Mouse (Mus musculus): ENCODE measurements around the gene Sh3rf3. TPM values are rescaled to one million over a fixed set of nuclear protein-coding genes. Genes with fewer than 3 reads are reported as not detected.

Gene Sh3rf3
- polyA plus RNA-seq, 1 experiment: 1.2 TPM

- H3K4me1 ChIP-seq (ENCODE audit: control insufficient read depth, insufficient read depth, low read length): no peaks in the 10 kb centered on the region
- H3K4me3 ChIP-seq (ENCODE audit: control insufficient read depth, low read depth, low read length): no peak overlapping the region
- no peaks in the 10 kb centered on the region for H3K27me3 ChIP-seq (ENCODE audit: control insufficient read depth, insufficient read depth, low read length)
- H3K27ac ChIP-seq (ENCODE audit: control insufficient read depth, insufficient read depth, low read depth, low read length): no peak overlapping the region
- H3K36me3 ChIP-seq (ENCODE audit: control insufficient read depth, insufficient read depth, low read length): no peaks in the 10 kb centered on the region
- TF ChIP-seq POLR2A (IDR thresholded peaks at IDR 0.05; ENCODE audit: control insufficient read depth, low read depth, low read length) (no peak), CTCF (IDR thresholded peaks at IDR 0.05; ENCODE audit: control insufficient read depth, insufficient read depth, insufficient replicate concordance, low read depth, low read length) (no peak)
Observed at GRCm38 (mm10) chr10:58833146-58833545, 20.0 kb downstream of the Sh3rf3 start.

- Histone ChIP-seq H3K4me1 (ENCODE audit: control insufficient read depth, insufficient read depth, low read length) (no peaks in the 10 kb centered on the region), H3K4me3 (ENCODE audit: control insufficient read depth, low read depth, low read length) (no peak overlapping the region), H3K27me3 (ENCODE audit: control insufficient read depth, insufficient read depth, low read length) (no peaks in the 10 kb centered on the region), H3K36me3 (ENCODE audit: control insufficient read depth, insufficient read depth, low read length) (no peaks in the 10 kb centered on the region), H3K27ac (ENCODE audit: control insufficient read depth, insufficient read depth, low read depth, low read length) (no peak overlapping the region)
- TF ChIP-seq CTCF (IDR thresholded peaks at IDR 0.05; ENCODE audit: control insufficient read depth, insufficient read depth, insufficient replicate concordance, low read depth, low read length) (no peak), POLR2A (IDR thresholded peaks at IDR 0.05; ENCODE audit: control insufficient read depth, low read depth, low read length) (no peak)
Observed at GRCm38 (mm10) chr10:58833741-58834178, 20.6 kb downstream of the Sh3rf3 start.

GRCm38 (mm10) chr10:58836391-58836790 lies 23.2 kb downstream of the Sh3rf3 start:
- H3K4me1 ChIP-seq (ENCODE audit: control insufficient read depth, insufficient read depth, low read length): no peaks in the 10 kb centered on the region
- H3K36me3 ChIP-seq (ENCODE audit: control insufficient read depth, insufficient read depth, low read length): no peaks in the 10 kb centered on the region
- no peaks in the 10 kb centered on the region for H3K27me3 ChIP-seq (ENCODE audit: control insufficient read depth, insufficient read depth, low read length)
- H3K27ac ChIP-seq (ENCODE audit: control insufficient read depth, insufficient read depth, low read depth, low read length): no peak overlapping the region
- TF ChIP-seq POLR2A (IDR thresholded peaks at IDR 0.05; ENCODE audit: control insufficient read depth, low read depth, low read length) (no peak), CTCF (IDR thresholded peaks at IDR 0.05; ENCODE audit: control insufficient read depth, insufficient read depth, insufficient replicate concordance, low read depth, low read length) (no peak)
- no peak overlapping the region for H3K4me3 ChIP-seq (ENCODE audit: control insufficient read depth, low read depth, low read length)

- no peaks in the 10 kb centered on the region for H3K27me3 ChIP-seq (ENCODE audit: control insufficient read depth, insufficient read depth, low read length)
- TF ChIP-seq POLR2A (IDR thresholded peaks at IDR 0.05; ENCODE audit: control insufficient read depth, low read depth, low read length) (no peak), CTCF (IDR thresholded peaks at IDR 0.05; ENCODE audit: control insufficient read depth, insufficient read depth, insufficient replicate concordance, low read depth, low read length) (no peak)
- no peaks in the 10 kb centered on the region for H3K36me3 ChIP-seq (ENCODE audit: control insufficient read depth, insufficient read depth, low read length)
- H3K4me1 ChIP-seq (ENCODE audit: control insufficient read depth, insufficient read depth, low read length): no peaks in the 10 kb centered on the region
- H3K27ac ChIP-seq (ENCODE audit: control insufficient read depth, insufficient read depth, low read depth, low read length): no peak overlapping the region
- H3K4me3 ChIP-seq (ENCODE audit: control insufficient read depth, low read depth, low read length): no peak overlapping the region
Observed at GRCm38 (mm10) chr10:58837504-58837903, 24.3 kb downstream of the Sh3rf3 start.

GRCm38 (mm10) chr10:58841945-58842344 lies 28.8 kb downstream of the Sh3rf3 start:
- Histone ChIP-seq H3K4me3 (ENCODE audit: control insufficient read depth, low read depth, low read length) (no peak overlapping the region), H3K36me3 (ENCODE audit: control insufficient read depth, insufficient read depth, low read length) (no peaks in the 10 kb centered on the region), H3K27me3 (ENCODE audit: control insufficient read depth, insufficient read depth, low read length) (no peaks in the 10 kb centered on the region), H3K4me1 (ENCODE audit: control insufficient read depth, insufficient read depth, low read length) (no peaks in the 10 kb centered on the region), H3K27ac (ENCODE audit: control insufficient read depth, insufficient read depth, low read depth, low read length) (no peak overlapping the region)
- TF ChIP-seq CTCF (IDR thresholded peaks at IDR 0.05; ENCODE audit: control insufficient read depth, insufficient read depth, insufficient replicate concordance, low read depth, low read length): no peak
- TF ChIP-seq POLR2A (IDR thresholded peaks at IDR 0.05; ENCODE audit: control insufficient read depth, low read depth, low read length): no peak

- Histone ChIP-seq H3K27me3 (ENCODE audit: control insufficient read depth, insufficient read depth, low read length) (no peaks in the 10 kb centered on the region), H3K27ac (ENCODE audit: control insufficient read depth, insufficient read depth, low read depth, low read length) (no peak overlapping the region), H3K4me1 (ENCODE audit: control insufficient read depth, insufficient read depth, low read length) (no peaks in the 10 kb centered on the region), H3K36me3 (ENCODE audit: control insufficient read depth, insufficient read depth, low read length) (no peaks in the 10 kb centered on the region), H3K4me3 (ENCODE audit: control insufficient read depth, low read depth, low read length) (no peak overlapping the region)
- TF ChIP-seq CTCF (IDR thresholded peaks at IDR 0.05; ENCODE audit: control insufficient read depth, insufficient read depth, insufficient replicate concordance, low read depth, low read length) (no peak), POLR2A (IDR thresholded peaks at IDR 0.05; ENCODE audit: control insufficient read depth, low read depth, low read length) (no peak)
Observed at GRCm38 (mm10) chr10:58843100-58843499, 29.9 kb downstream of the Sh3rf3 start.

GRCm38 (mm10) chr10:58848127-58848526 lies 35.0 kb downstream of the Sh3rf3 start:
- H3K27ac ChIP-seq (ENCODE audit: control insufficient read depth, insufficient read depth, low read depth, low read length): no peak overlapping the region
- no peaks in the 10 kb centered on the region for H3K36me3 ChIP-seq (ENCODE audit: control insufficient read depth, insufficient read depth, low read length)
- no peaks in the 10 kb centered on the region for H3K27me3 ChIP-seq (ENCODE audit: control insufficient read depth, insufficient read depth, low read length)
- no peak for TF ChIP-seq POLR2A (IDR thresholded peaks at IDR 0.05; ENCODE audit: control insufficient read depth, low read depth, low read length)
- TF ChIP-seq CTCF (IDR thresholded peaks at IDR 0.05; ENCODE audit: control insufficient read depth, insufficient read depth, insufficient replicate concordance, low read depth, low read length): no peak
- no peak overlapping the region for H3K4me3 ChIP-seq (ENCODE audit: control insufficient read depth, low read depth, low read length)
- no peaks in the 10 kb centered on the region for H3K4me1 ChIP-seq (ENCODE audit: control insufficient read depth, insufficient read depth, low read length)

- no peak overlapping the region for H3K4me3 ChIP-seq (ENCODE audit: control insufficient read depth, low read depth, low read length)
- no peak overlapping the region for H3K27ac ChIP-seq (ENCODE audit: control insufficient read depth, insufficient read depth, low read depth, low read length)
- H3K27me3 ChIP-seq (ENCODE audit: control insufficient read depth, insufficient read depth, low read length): no peaks in the 10 kb centered on the region
- H3K4me1 ChIP-seq (ENCODE audit: control insufficient read depth, insufficient read depth, low read length): no peaks in the 10 kb centered on the region
- TF ChIP-seq CTCF (IDR thresholded peaks at IDR 0.05; ENCODE audit: control insufficient read depth, insufficient read depth, insufficient replicate concordance, low read depth, low read length) (no peak), POLR2A (IDR thresholded peaks at IDR 0.05; ENCODE audit: control insufficient read depth, low read depth, low read length) (no peak)
- H3K36me3 ChIP-seq (ENCODE audit: control insufficient read depth, insufficient read depth, low read length): no peaks in the 10 kb centered on the region
Observed at GRCm38 (mm10) chr10:58848536-58848935, 35.4 kb downstream of the Sh3rf3 start.
